Mouse (Mus musculus): ENCODE measurements around the gene Ncf1. TPM values are rescaled to one million over a fixed set of nuclear protein-coding genes. Genes with fewer than 3 reads are reported as not detected.

Gene Ncf1
- 1 to 10 TPM; 5.3 to 7.7 TPM for total RNA-seq (2021)
- long read RNA-seq, experiment 1, partial matches to known transcripts = 1 of 3 reads
- long read RNA-seq, experiment 1, other reads (novel, unspliced or antisense) = 0 of 3 reads
- long read RNA-seq, experiment 2, transcript Ncf1-202 (11 exons, 2,721 nt) = major isoform, 5 of 5 reads
- long read RNA-seq, experiment 2, partial matches to known transcripts = 0 of 5 reads
- long read RNA-seq, experiment 2, other reads (novel, unspliced or antisense) = 0 of 5 reads

- no peak for DNase-seq (ENCODE audit: low spot score in 2 of 2)
These were observed at the start of gene Ncf1 for GRCm38 (mm10) chr5:134229391-134229790. TSS of gene Ncf1 (minus strand) at chr5:134229625.

- DNase-seq (ENCODE audit: low spot score in 2 of 2) = no peak
These were observed 47.7 kb upstream of the Ncf1 start for GRCm38 (mm10) chr5:134277109-134277508.

- DNase-seq (ENCODE audit: low spot score in 2 of 2) = no peak
These were observed 46.1 kb upstream of the Ncf1 start for GRCm38 (mm10) chr5:134275556-134275955.

- DNase-seq (ENCODE audit: low spot score in 2 of 2) = peak in 1 of 2 experiments; percentile 18
These were observed 45.6 kb upstream of the Ncf1 start for GRCm38 (mm10) chr5:134275021-134275420.

GRCm38 (mm10) chr5:134273761-134274160 lies 44.3 kb upstream of the Ncf1 start:
- DNase-seq (ENCODE audit: low spot score in 2 of 2) = no peak

GRCm38 (mm10) chr5:134272761-134273160 lies 43.3 kb upstream of the Ncf1 start:
- DNase-seq (ENCODE audit: low spot score in 2 of 2) = no peak

GRCm38 (mm10) chr5:134271421-134271820 lies 42.0 kb upstream of the Ncf1 start:
- no peak for DNase-seq (ENCODE audit: low spot score in 2 of 2)

GRCm38 (mm10) chr5:134270566-134270965 lies 41.1 kb upstream of the Ncf1 start:
- no peak for DNase-seq (ENCODE audit: low spot score in 2 of 2)

GRCm38 (mm10) chr5:134269751-134270150 lies 40.3 kb upstream of the Ncf1 start:
- no peak for DNase-seq (ENCODE audit: low spot score in 2 of 2)

- DNase-seq (ENCODE audit: low spot score in 2 of 2) = no peak
These were observed 39.3 kb upstream of the Ncf1 start for GRCm38 (mm10) chr5:134268751-134269150.

GRCm38 (mm10) chr5:134266404-134266803 lies 37.0 kb upstream of the Ncf1 start:
- DNase-seq (ENCODE audit: low spot score in 2 of 2) = no peak

- no peak for DNase-seq (ENCODE audit: low spot score in 2 of 2)
These were observed 36.5 kb upstream of the Ncf1 start for GRCm38 (mm10) chr5:134265890-134266289.

- DNase-seq (ENCODE audit: low spot score in 2 of 2) = no peak
These were observed 30.7 kb upstream of the Ncf1 start for GRCm38 (mm10) chr5:134260001-134260636.

- no peak for DNase-seq (ENCODE audit: low spot score in 2 of 2)
These were observed 29.5 kb upstream of the Ncf1 start for GRCm38 (mm10) chr5:134258934-134259333.

GRCm38 (mm10) chr5:134258395-134258794 lies 29.0 kb upstream of the Ncf1 start:
- no peak for DNase-seq (ENCODE audit: low spot score in 2 of 2)

GRCm38 (mm10) chr5:134257349-134258031 lies 28.1 kb upstream of the Ncf1 start:
- no peak for DNase-seq (ENCODE audit: low spot score in 2 of 2)

- DNase-seq (ENCODE audit: low spot score in 2 of 2) = peak; percentile 59 to 73
These were observed 25.9 kb upstream of the Ncf1 start for GRCm38 (mm10) chr5:134255294-134255693.

- DNase-seq (ENCODE audit: low spot score in 2 of 2) = no peak
These were observed 24.4 kb upstream of the Ncf1 start for GRCm38 (mm10) chr5:134253806-134254205.

- DNase-seq (ENCODE audit: low spot score in 2 of 2) = no peak
These were observed 21.7 kb upstream of the Ncf1 start for GRCm38 (mm10) chr5:134251083-134251482.

GRCm38 (mm10) chr5:134250601-134251000 lies 21.2 kb upstream of the Ncf1 start:
- DNase-seq (ENCODE audit: low spot score in 2 of 2) = no peak

- peak; percentile 48 to 67 for DNase-seq (ENCODE audit: low spot score in 2 of 2)
These were observed 19.8 kb upstream of the Ncf1 start for GRCm38 (mm10) chr5:134249245-134249649.

- DNase-seq (ENCODE audit: low spot score in 2 of 2) = no peak
These were observed 19.3 kb upstream of the Ncf1 start for GRCm38 (mm10) chr5:134248608-134249244.
